Mouse (Mus musculus) neural tube, embryonic 12.5 days (tissue): ENCODE measurements around the gene Prr14. TPM values are rescaled to one million over a fixed set of nuclear protein-coding genes. Genes with fewer than 3 reads are reported as not detected.
"Not testable (repeated sequence)": the region's sequence is repeated elsewhere in the genome, so short reads cannot be mapped to it uniquely, and the experiment has no call there.

Experiments
- ATAC-seq: fragments of 200-750 bp; cut with Nextera tagmentation; 2 replicates; pipeline ENCODE4 v1.8.0; 2017; ENCODE audit warnings: low read depth, mild to moderate bottlenecking, moderate TSS enrichment, moderate library complexity; ENCODE audit not compliant: low FRiP score
- H3K27ac ChIP-seq: fragments of 300-500 bp; sonication (generic); 2 replicates; pipeline ENCODE4 v1.5.1; 2016
- H3K27me3 ChIP-seq: fragments of 300-500 bp; sonication (generic); replicated peaks from 2 replicates; pipeline ENCODE4 v1.6.1; 2016; ENCODE audit warnings: mild to moderate bottlenecking
- H3K36me3 ChIP-seq: fragments of 300-500 bp; sonication (generic); 2 replicates; pipeline ENCODE4 v1.6.1; 2016; ENCODE audit warnings: mild to moderate bottlenecking
- H3K4me1 ChIP-seq: fragments of 300-500 bp; sonication (generic); 2 replicates; pipeline ENCODE4 v1.6.1; 2016
- H3K4me2 ChIP-seq: fragments of 300-500 bp; sonication (generic); replicated peaks from 2 replicates; pipeline ENCODE4 v1.6.1; 2016; ENCODE audit warnings: mild to moderate bottlenecking
- H3K4me3 ChIP-seq: fragments of 300-500 bp; sonication (generic); 2 replicates; pipeline ENCODE4 v1.5.1; 2016
- H3K9ac ChIP-seq: fragments of 300-500 bp; sonication (generic); 2 replicates; pipeline ENCODE4 v1.6.1; 2016; ENCODE audit warnings: mild to moderate bottlenecking
- H3K9me3 ChIP-seq: fragments of 300-500 bp; sonication (generic); 2 replicates; pipeline ENCODE4 v1.6.1; 2016; ENCODE audit warnings: mild to moderate bottlenecking
- WGBS: fragments of 180-500 bp; shearing (Covaris S2); methylation state at CpG from one replicate; pipeline ENCODE4 v1.1.7; 2016; 5-methylcytosine and 5-hydroxymethylcytosine counted together
- polyA plus RNA-seq: library from polyadenylated mRNA; unstranded; fragments of >200 nt; fragmentation: Nextera tagmentation; extraction: Ambion mirVana; gene quantifications from 2 replicates; pipeline ENCODE4 v1.2.1, GENCODE M21; 2016

The Prr14 gene
- polyA plus RNA-seq, 1 experiment from 2014 or later, result 63.5 TPM

GRCm38 (mm10) chr7:127474378-127475070, 15.1 kb downstream of the Prr14 start:
- H3K9me3 ChIP-seq, result no peaks in the 10 kb centered on the region
- H3K27ac ChIP-seq, result no peak overlapping the region
- H3K4me2 ChIP-seq, result no peak overlapping the region
- H3K4me3 ChIP-seq, result no peak overlapping the region
- WGBS, result 90% methylated on average over 6 of the region's 6 CpGs
- H3K9ac ChIP-seq, result no peak overlapping the region
- no peak for ATAC-seq
- peaks cover 19% of the 10 kb centered on the region for H3K4me1 ChIP-seq
- no peaks in the 10 kb centered on the region for H3K27me3 ChIP-seq
- peaks cover 38% of the 10 kb centered on the region for H3K36me3 ChIP-seq

- Histone ChIP-seq H3K27me3 (no peaks in the 10 kb centered on the region), H3K9ac (no peak overlapping the region), H3K4me2 (no peak overlapping the region), H3K36me3 (peaks cover 38% of the 10 kb centered on the region), H3K4me1 (peaks cover 27% of the 10 kb centered on the region), H3K4me3 (no peak overlapping the region), H3K9me3 (no peaks in the 10 kb centered on the region), H3K27ac (no peak overlapping the region)
- no peak for ATAC-seq
- WGBS, result 94% methylated on average over 11 of the region's 11 CpGs
Observed at GRCm38 (mm10) chr7:127475186-127475740, 15.9 kb downstream of the Prr14 start.

DNA sequence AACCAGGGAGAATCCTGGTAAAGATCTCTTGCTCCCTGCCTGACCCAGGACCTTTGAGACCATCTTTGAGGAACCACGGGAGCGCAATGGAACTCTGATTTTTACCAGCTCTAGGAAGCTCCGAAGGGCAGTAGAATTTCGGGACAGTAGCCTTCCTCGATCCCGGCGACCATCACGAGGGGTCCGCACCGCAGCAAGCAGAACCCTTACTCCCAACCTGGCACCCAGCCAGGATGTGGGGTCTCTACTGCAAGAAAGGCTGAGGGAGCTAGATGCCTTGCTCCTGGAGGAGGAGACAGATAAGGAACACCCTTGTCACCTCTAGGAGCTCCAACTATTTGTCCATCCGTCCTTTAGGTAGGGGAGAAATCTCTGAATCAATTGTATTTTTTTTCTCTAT, 16.9 kb downstream of the Prr14 start:
- no peak for ATAC-seq
- Histone ChIP-seq H3K27me3 (no peaks in the 10 kb centered on the region), H3K9me3 (no peaks in the 10 kb centered on the region), H3K4me1 (peaks cover 35% of the 10 kb centered on the region), H3K9ac (no peak overlapping the region), H3K27ac (no peak overlapping the region), H3K4me2 (no peak overlapping the region), H3K36me3 (peaks cover 43% of the 10 kb centered on the region), H3K4me3 (no peak overlapping the region)
- 96% methylated on average over 11 of the region's 11 CpGs for WGBS

DNA sequence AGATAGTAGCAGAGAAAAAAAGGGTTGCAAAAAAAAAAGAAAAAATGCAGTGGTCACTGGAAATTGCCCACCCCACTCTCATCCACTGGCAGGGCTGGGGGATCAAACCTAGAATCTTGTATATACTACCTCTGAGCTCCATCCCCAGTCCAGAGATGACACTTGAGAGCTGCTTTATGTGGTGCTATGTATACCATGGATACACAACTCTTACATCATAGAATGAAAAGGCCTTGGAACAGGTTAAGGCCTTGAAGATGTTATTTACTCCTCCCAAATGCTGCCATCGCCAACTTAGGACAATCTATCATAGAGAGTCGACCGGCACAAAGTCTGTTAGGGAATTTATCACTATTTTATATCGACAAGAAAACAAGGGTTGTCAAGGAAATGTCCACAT, 17.4 kb downstream of the Prr14 start:
- Histone ChIP-seq H3K27me3 (no peaks in the 10 kb centered on the region), H3K9ac (peak overlapping the region; percentile 54; the same call in 1 of the 2 replicates), H3K4me2 (peak overlapping the region; percentile 94), H3K27ac (no peak overlapping the region), H3K4me3 (peak overlapping the region; percentile 98; the same call in 1 of the 2 replicates), H3K36me3 (peaks cover 43% of the 10 kb centered on the region), H3K9me3 (no peaks in the 10 kb centered on the region), H3K4me1 (peaks cover 34% of the 10 kb centered on the region)
- WGBS, result 83% methylated on average over 4 of the region's 4 CpGs
- ATAC-seq, result no peak

- Histone ChIP-seq H3K4me3 (peak overlapping the region; percentile 98), H3K9me3 (no peaks in the 10 kb centered on the region), H3K4me2 (peak overlapping the region; percentile 94), H3K27me3 (no peaks in the 10 kb centered on the region), H3K36me3 (peaks cover 52% of the 10 kb centered on the region), H3K4me1 (peaks cover 25% of the 10 kb centered on the region), H3K9ac (peak overlapping the region; percentile 98), H3K27ac (peak overlapping the region; percentile 90)
- WGBS, result under 1% methylated on average over 50 of the region's 50 CpGs
- peak; percentile 94 for ATAC-seq
Observed at GRCm38 (mm10) chr7:127477687-127478634, 18.6 kb downstream of the Prr14 start.

- H3K9me3 ChIP-seq, result no peaks in the 10 kb centered on the region
- H3K9ac ChIP-seq, result peak within 1 kb of the TSS; percentile 98
- no peaks in the 10 kb centered on the region for H3K27me3 ChIP-seq
- peaks cover 54% of the 10 kb centered on the region for H3K36me3 ChIP-seq
- H3K27ac ChIP-seq, result peak within 1 kb of the TSS; percentile 90
- peaks cover 25% of the 10 kb centered on the region for H3K4me1 ChIP-seq
- H3K4me2 ChIP-seq, result peak within 1 kb of the TSS; percentile 94
- peak within 1 kb of the TSS; percentile 98 for H3K4me3 ChIP-seq
- peak; percentile 84 for ATAC-seq
- under 1% methylated on average over 62 of the region's 62 CpGs for WGBS
Observed at GRCm38 (mm10) chr7:127478635-127479317, 19.4 kb downstream of the Prr14 start, which contains the start of gene Fbrs. Gene Fbrs (plus strand): TSS chr7:127479199.

- WGBS, result 4% methylated on average over 48 of the region's 48 CpGs
- Histone ChIP-seq H3K27ac (peak overlapping the region; percentile 90), H3K27me3 (no peaks in the 10 kb centered on the region), H3K36me3 (peaks cover 54% of the 10 kb centered on the region), H3K4me1 (peaks cover 25% of the 10 kb centered on the region), H3K9ac (peak overlapping the region; percentile 98), H3K4me3 (peak overlapping the region; percentile 98), H3K4me2 (peak overlapping the region; percentile 94), H3K9me3 (no peaks in the 10 kb centered on the region)
- no peak for ATAC-seq
Observed at GRCm38 (mm10) chr7:127479318-127480225, 20.2 kb downstream of the Prr14 start.

DNA sequence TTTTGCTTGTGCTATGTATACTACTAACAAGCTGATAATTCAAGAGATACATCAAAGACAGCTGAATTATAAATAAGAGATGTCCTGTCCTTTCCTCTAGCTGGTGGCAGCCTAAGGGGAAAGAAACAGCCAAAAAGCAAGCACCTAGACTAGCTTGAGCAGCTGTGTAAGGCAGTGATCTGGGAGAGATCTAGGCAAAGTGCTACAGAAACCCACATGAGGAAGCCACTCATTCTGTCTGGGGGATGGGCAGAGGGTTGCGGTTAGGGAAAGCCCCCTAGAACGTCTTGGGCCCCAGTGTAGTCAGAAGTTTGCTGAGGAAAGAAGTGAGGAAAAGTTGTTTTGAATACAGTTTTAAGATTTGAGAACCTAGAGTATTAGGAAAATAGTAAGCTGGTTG, 20.9 kb downstream of the Prr14 start:
- Histone ChIP-seq H3K4me3 (peak overlapping the region; percentile 98), H3K27me3 (no peaks in the 10 kb centered on the region), H3K27ac (no peak overlapping the region), H3K9me3 (no peaks in the 10 kb centered on the region), H3K9ac (peak overlapping the region; percentile 98), H3K4me2 (peak overlapping the region; percentile 94), H3K4me1 (peaks cover 25% of the 10 kb centered on the region), H3K36me3 (peaks cover 54% of the 10 kb centered on the region)
- 82% methylated on average over 2 of the region's 2 CpGs for WGBS
- no peak for ATAC-seq

- ATAC-seq, result no peak
- Histone ChIP-seq H3K27me3 (no peaks in the 10 kb centered on the region), H3K27ac (no peak overlapping the region), H3K4me2 (0 out of 2 replicates have a peak overlapping the region, but pooled peaks have one; percentile 9), H3K9me3 (no peaks in the 10 kb centered on the region), H3K36me3 (peaks cover 86% of the 10 kb centered on the region), H3K9ac (no peak overlapping the region), H3K4me1 (peaks cover 7% of the 10 kb centered on the region; the same call in 1 of the 2 replicates), H3K4me3 (no peak overlapping the region)
- WGBS, result 80% methylated on average over 5 of the region's 5 CpGs
Observed at GRCm38 (mm10) chr7:127485416-127485815, 26.0 kb downstream of the Prr14 start.

GRCm38 (mm10) chr7:127488364-127488763, 29.0 kb downstream of the Prr14 start:
- not testable (repeated sequence) for H3K4me3 ChIP-seq, H3K27ac ChIP-seq, H3K9ac ChIP-seq, H3K4me1 ChIP-seq, ATAC-seq, H3K27me3 ChIP-seq, H3K9me3 ChIP-seq, H3K4me2 ChIP-seq
- H3K36me3 ChIP-seq, result peaks cover 87% of the 10 kb centered on the region
- WGBS, result 89% methylated on average over 5 of the region's 5 CpGs

DNA sequence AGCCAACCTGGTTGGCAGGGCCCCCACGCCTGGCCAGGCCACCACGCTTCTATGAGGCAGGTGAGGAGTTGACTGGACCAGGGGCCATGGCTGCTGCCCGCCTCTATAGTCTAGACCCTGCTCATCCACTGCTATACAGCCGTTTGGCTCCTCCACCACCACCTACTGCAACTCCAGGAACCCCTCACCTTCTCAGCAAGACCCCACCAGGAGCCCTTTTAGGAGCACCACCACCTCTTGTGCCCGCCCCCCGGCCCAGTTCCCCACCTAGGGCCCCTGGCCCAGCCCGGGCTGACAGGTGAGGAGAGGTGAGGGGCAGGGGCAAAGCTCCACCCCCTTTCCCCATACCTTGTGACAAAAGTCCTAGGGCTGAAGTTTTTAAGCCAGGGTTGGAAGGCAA, 30.6 kb downstream of the Prr14 start:
- ATAC-seq, result no peak
- 92% methylated on average over 7 of the region's 7 CpGs for WGBS
- Histone ChIP-seq H3K9me3 (no peaks in the 10 kb centered on the region), H3K4me3 (no peak overlapping the region), H3K27ac (no peak overlapping the region), H3K9ac (no peak overlapping the region), H3K4me1 (no peaks in the 10 kb centered on the region), H3K4me2 (no peak overlapping the region), H3K27me3 (no peaks in the 10 kb centered on the region), H3K36me3 (peaks cover 72% of the 10 kb centered on the region)
